Mouse (Mus musculus) small intestine, adult 2 months (tissue): ENCODE measurements at regions not wholly inside any gene's neighbourhood (a gene's known extent, or its start where the extent isn't known, plus 50 kb on each side); places are given as distances from the start of the nearest gene placed in this dataset.

Experiments used
- H3K27ac ChIP-seq: fragments of 200-500 bp; 2 replicates; pipeline ENCODE4 v1.5.1; 2012; ENCODE audit warnings: low read depth, low read length, control low read depth, inconsistent platforms; ENCODE audit not compliant: insufficient read depth
- H3K27me3 ChIP-seq: fragments of 200-500 bp; 2 replicates; pipeline ENCODE4 v1.6.1; 2012; ENCODE audit warnings: mild to moderate bottlenecking, moderate library complexity, low read length, inconsistent platforms; ENCODE audit not compliant: control insufficient read depth, insufficient read depth
- H3K36me3 ChIP-seq: fragments of 200-500 bp; 2 replicates; pipeline ENCODE4 v1.6.1; 2012; ENCODE audit warnings: mild to moderate bottlenecking, low read length, control low read depth, inconsistent platforms; ENCODE audit not compliant: control insufficient read depth, insufficient read depth
- H3K4me1 ChIP-seq: fragments of 200-500 bp; 2 replicates; pipeline ENCODE4 v1.6.1; 2012; ENCODE audit warnings: low read length, inconsistent platforms, mixed read lengths; ENCODE audit not compliant: control insufficient read depth, insufficient read depth, insufficient read length
- H3K4me3 ChIP-seq: fragments of 200-500 bp; 2 replicates; pipeline ENCODE4 v1.5.1; 2012; ENCODE audit warnings: low read depth, mild to moderate bottlenecking, control low read depth, inconsistent platforms, low read length, moderate library complexity
- CTCF ChIP-seq: fragments of 200-500 bp; IDR thresholded peaks from 2 replicates; pipeline ENCODE4 v1.5.1; 2012; ENCODE audit warnings: low read depth, mild to moderate bottlenecking, control low read depth, inconsistent platforms, low read length, moderate library complexity, mixed read lengths; ENCODE audit not compliant: insufficient replicate concordance, insufficient read length; ENCODE audit errors: extremely low read depth
- POLR2A ChIP-seq: fragments of 200-500 bp; IDR thresholded peaks from 2 replicates; pipeline ENCODE4 v1.6.1; 2012; ENCODE audit warnings: low read depth, mild to moderate bottlenecking, control low read depth, inconsistent platforms, low read length, moderate library complexity
- WGBS: fragments of 180-500 bp; shearing (Covaris S2); methylation state at CpG from one replicate; pipeline ENCODE4 v1.1.7; 2018; 5-methylcytosine and 5-hydroxymethylcytosine counted together

DNA sequence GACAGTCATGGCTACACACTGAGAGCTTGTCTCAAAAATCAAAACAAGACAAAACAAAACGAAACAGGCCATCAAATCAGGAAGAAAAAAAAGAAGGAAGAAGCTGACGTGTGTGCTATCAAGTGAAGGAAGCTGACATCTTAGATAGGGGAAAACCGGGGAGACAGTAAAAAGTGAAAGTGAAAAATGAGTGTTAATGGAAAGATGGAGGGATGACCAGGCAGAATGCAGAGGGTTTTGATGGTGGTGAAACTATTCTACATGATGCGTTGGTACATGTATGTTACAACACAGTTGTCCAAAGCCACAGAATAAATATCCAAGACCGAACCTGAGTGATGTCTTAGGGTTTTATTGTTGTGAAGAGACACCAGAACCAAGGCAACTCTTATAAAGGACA is 83.1 kb upstream of the Rybp start:
- Histone ChIP-seq H3K4me3 (no peak overlapping the region), H3K4me1 (no peaks in the 10 kb centered on the region; the same call in 1 of the 2 replicates), H3K27ac (no peak overlapping the region), H3K36me3 (no peaks in the 10 kb centered on the region), H3K27me3 (no peaks in the 10 kb centered on the region)
- WGBS: 57% methylated on average over 5 of the region's 5 CpGs
- TF ChIP-seq POLR2A (no peak), CTCF (no peak)

DNA sequence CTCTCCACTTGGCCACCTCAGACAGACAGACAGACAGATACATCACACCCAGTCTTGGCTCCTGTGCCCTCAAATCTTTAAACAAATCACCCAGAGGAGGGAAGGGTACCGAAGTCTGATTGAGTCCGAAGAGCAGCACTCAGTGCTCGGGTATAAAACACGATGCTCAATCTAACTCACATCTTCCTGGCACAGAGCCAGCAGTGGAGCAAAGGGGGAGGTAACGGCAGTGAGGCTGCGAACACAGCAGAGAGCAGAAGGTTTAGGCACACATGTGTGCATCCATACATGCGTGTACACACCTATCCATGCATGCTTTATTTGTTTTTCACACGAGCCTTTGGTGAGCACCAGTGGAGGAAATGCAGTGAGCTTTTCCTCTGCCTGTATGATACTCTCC is 78.9 kb upstream of the Rybp start:
- no peaks in the 10 kb centered on the region; the same call in 1 of the 2 replicates for H3K4me1 ChIP-seq
- no peaks in the 10 kb centered on the region for H3K27me3 ChIP-seq
- no peak overlapping the region for H3K27ac ChIP-seq
- no peaks in the 10 kb centered on the region for H3K36me3 ChIP-seq
- H3K4me3 ChIP-seq: no peak overlapping the region
- no peak for TF ChIP-seq CTCF
- no peak for TF ChIP-seq POLR2A
- 19% methylated on average over 8 of the region's 8 CpGs for WGBS

DNA sequence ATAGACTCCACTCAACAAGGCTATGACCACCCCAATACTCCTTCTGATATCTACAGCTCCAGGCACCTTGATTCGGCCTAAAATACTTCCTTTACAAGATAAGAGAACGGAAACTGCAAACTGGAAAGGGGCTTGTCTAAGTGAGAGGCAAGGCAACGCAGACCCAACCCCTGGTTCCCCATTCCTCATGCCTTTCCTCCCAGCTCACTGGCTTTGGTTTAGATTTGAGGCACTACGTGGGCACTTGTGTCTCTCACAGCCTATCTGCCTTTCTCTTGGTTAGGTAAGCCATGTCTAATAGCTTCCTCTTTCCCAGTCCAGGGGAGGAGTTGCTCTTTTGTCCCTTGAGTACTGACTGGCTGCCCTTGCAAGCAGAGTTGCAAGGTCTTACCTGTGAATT is 78.5 kb upstream of the Rybp start:
- Histone ChIP-seq H3K4me3 (no peak overlapping the region), H3K36me3 (no peaks in the 10 kb centered on the region), H3K27ac (no peak overlapping the region), H3K4me1 (no peaks in the 10 kb centered on the region; the same call in 1 of the 2 replicates), H3K27me3 (no peaks in the 10 kb centered on the region)
- WGBS: 33% methylated on average over 4 of the region's 4 CpGs
- TF ChIP-seq CTCF: no peak
- TF ChIP-seq POLR2A: no peak

GRCm38 (mm10) chr6:100363683-100364082 is 76.4 kb upstream of the Rybp start:
- no peak overlapping the region for H3K4me3 ChIP-seq
- no peaks in the 10 kb centered on the region for H3K27me3 ChIP-seq
- H3K27ac ChIP-seq: no peak overlapping the region
- no peaks in the 10 kb centered on the region for H3K36me3 ChIP-seq
- WGBS: 73% methylated on average over 5 of the region's 5 CpGs
- no peaks in the 10 kb centered on the region; the same call in 1 of the 2 replicates for H3K4me1 ChIP-seq
- TF ChIP-seq CTCF (no peak), POLR2A (no peak)

DNA sequence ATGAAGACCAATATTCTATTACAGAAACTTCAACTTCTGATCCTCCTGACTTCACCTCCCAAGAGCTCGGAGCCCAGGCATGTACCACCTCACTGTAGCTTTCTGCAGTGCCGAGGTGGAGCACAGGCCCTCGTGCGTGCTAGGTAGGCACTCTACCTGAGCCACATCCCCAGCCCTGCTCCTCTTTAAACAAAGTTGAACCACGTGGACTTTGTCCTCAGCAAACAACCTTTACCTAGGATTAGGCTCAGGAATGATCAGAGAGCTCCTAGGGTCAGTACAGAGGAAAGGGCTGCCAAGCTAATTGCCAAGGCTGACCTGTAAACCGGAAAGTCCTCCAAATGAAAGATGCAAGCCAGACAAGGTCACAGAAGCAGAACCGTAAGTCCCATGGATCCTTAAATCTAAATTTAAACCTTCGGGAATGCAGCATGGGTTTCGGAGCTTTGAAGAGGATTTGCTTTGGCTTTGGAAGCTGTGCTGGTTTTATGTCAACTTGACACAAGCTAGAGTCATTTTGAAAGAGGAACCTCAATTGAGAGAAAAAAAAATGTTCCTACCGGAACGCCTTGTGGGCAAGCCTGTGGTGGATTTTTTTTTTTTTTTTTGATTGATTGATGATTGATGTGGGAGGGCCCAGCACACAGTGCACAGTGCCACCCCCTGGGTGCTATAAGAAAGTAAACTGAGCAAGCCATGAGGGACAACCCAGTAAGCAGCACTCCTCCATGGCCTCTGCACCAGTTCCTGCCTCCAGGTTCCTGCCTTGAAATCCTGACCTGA is 69.5 kb upstream of the Rybp start:
- no peaks in the 10 kb centered on the region for H3K36me3 ChIP-seq
- WGBS: 38% methylated on average over 11 of the region's 11 CpGs
- TF ChIP-seq CTCF (no peak), POLR2A (no peak)

GRCm38 (mm10) chr6:100355858-100356257 is 68.6 kb upstream of the Rybp start:
- H3K4me3 ChIP-seq: no peak overlapping the region
- H3K27me3 ChIP-seq: no peaks in the 10 kb centered on the region
- TF ChIP-seq CTCF (no peak), POLR2A (no peak)
- peaks cover 10% of the 10 kb centered on the region for H3K4me1 ChIP-seq
- H3K27ac ChIP-seq: no peak overlapping the region
- 32% methylated on average over 9 of the region's 9 CpGs for WGBS
- no peaks in the 10 kb centered on the region for H3K36me3 ChIP-seq

More for the DNA sequence above, 69.5 kb upstream of the Rybp start:
- Histone ChIP-seq H3K27ac (peak overlapping the region; percentile 9; the same call in 1 of the 2 replicates), H3K4me1 (peaks cover 10% of the 10 kb centered on the region), H3K27me3 (no peaks in the 10 kb centered on the region), H3K4me3 (no peak overlapping the region)

DNA sequence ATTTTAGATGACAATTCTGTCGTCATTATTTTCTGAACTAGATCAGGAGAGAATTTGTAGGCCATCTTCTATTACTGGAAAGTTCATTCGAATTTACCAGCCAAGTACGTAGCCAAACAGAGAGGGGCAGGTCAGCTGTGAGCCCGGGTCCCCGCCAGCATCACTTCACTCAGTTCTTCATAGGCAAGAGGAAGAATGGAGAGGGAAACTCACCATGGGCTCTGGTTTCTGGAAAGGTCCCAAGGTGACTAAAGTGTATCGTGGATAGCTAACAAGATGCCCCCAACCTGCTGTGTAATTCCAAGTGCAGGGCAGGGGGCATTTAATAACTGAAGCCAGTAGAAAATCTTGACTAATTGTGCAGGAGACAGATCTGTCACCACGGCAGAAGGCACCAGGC is 60.2 kb upstream of the Rybp start:
- H3K36me3 ChIP-seq: no peaks in the 10 kb centered on the region
- 81% methylated on average over 7 of the region's 7 CpGs for WGBS
- no peaks in the 10 kb centered on the region for H3K4me1 ChIP-seq
- H3K4me3 ChIP-seq: no peak overlapping the region
- H3K27me3 ChIP-seq: peaks cover 3% of the 10 kb centered on the region; the same call in 1 of the 2 replicates
- no peak for TF ChIP-seq POLR2A
- TF ChIP-seq CTCF: no peak
- no peak overlapping the region for H3K27ac ChIP-seq
